Mouse (Mus musculus) CH12.LX (cell line): Measurements from ENCODE around the gene Wnk4.

Experiments used
- CTCF ChIP-seq, 2 experiments: IDR thresholded peaks in 1 of 2; conservative IDR thresholded peaks in 1 of 2; 2 replicates each; pipeline ENCODE4 v1.5.1; 2011 to 2012; ENCODE audit warnings: low read depth in 2 of 2, low read length in 2 of 2, improper control_type of control experiment in 1 of 2, inconsistent platforms in 1 of 2, mild to moderate bottlenecking in 1 of 2, moderate library complexity in 1 of 2
- E2F4 ChIP-seq: IDR thresholded peaks from 2 replicates; pipeline ENCODE4 v1.6.1; 2011; ENCODE audit warnings: low read depth, low read length, improper control_type of control experiment; ENCODE audit not compliant: insufficient replicate concordance
- JUND ChIP-seq: conservative IDR thresholded peaks from 2 replicates; pipeline ENCODE4 v1.6.1; 2011; ENCODE audit warnings: low read depth, low read length, improper control_type of control experiment
- MAFK ChIP-seq: IDR thresholded peaks from 2 replicates; pipeline ENCODE4 v1.6.1; 2011; ENCODE audit warnings: low read length, improper control_type of control experiment; ENCODE audit not compliant: insufficient replicate concordance
- MAX ChIP-seq: IDR thresholded peaks from 2 replicates; pipeline ENCODE4 v1.6.1; 2011; ENCODE audit warnings: low read length, improper control_type of control experiment
- POLR2A ChIP-seq: IDR thresholded peaks from 2 replicates; pipeline ENCODE4 v1.6.1; 2011; ENCODE audit warnings: low read depth, mild to moderate bottlenecking, improper control_type of control experiment, low read length
- POLR2AphosphoS2 ChIP-seq: IDR thresholded peaks from 2 replicates; pipeline ENCODE4 v1.6.1; 2011; ENCODE audit warnings: low read depth, low read length, improper control_type of control experiment
- ZC3H11A ChIP-seq: IDR thresholded peaks from 2 replicates; pipeline ENCODE4 v1.6.1; 2012; ENCODE audit warnings: low read depth, mild to moderate bottlenecking, inconsistent platforms, low read length, improper control_type of control experiment

DNA sequence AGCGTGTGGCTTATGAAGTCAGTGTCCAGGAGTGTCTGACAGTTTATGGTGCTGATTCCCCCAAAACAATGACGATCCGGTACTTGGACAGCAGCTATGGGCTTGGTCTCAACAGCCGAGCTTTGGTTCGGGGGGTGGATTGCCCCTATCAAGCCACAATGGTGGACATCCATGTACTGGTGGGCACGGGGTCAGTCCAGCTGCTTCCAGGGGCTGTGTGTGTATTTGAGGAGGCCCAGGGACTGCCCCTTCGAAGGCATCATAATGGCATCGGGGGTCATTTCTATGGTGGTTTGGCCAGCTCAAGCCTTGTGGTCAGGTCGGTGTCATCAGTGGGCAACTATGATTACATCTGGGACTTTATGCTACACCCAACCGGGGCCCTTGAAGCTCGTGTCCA is 65.8 kb downstream of the Wnk4 start:
- TF ChIP-seq POLR2AphosphoS2 (peak; percentile 81), POLR2A (no peak), JUND (no peak), CTCF (conservative IDR thresholded peaks at IDR 0.05 in 1 of 2, IDR thresholded peaks at IDR 0.05 in 1 of 2; ENCODE audit: low read depth in 2 of 2, low read length in 2 of 2) (no peak), E2F4 (no peak), MAX (no peak), MAFK (no peak), ZC3H11A (no peak)
